Mouse (Mus musculus): ENCODE results near the gene 4933402D24Rik.

DNA sequence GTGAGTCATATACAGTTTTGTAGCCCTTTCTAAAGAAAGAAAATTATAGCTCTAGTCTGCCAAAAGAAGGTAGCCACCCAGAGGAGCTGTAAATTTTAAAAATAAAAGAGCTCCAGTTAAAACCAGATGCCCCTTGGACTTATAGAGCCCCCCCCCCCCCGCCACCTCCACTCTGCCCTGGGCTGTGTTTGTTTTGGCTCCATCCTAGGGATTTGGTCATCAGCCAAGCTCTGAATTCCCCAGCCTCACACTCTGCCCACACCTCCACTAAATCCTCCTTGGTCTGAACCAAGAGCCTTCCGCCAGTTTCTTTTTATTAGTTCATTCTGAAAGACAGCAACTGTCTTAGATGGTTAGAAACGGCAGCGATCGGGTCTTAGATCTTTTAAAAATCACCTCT, 63.3 kb downstream of the 4933402D24Rik start:
- TF ChIP-seq GATA1 (IDR thresholded peaks at IDR 0.05; ENCODE audit: borderline replicate concordance, low read length): no peak
- no peak for TF ChIP-seq FLI1 (IDR thresholded peaks at IDR 0.05; ENCODE audit: low read length)

Measured in megakaryocyte, embryonic 14.5 days (primary cell).